Mouse (Mus musculus): ENCODE results near the gene Fkbp5. TPM values are rescaled to one million over a fixed set of nuclear protein-coding genes. Genes with fewer than 3 reads are reported as not detected.

Gene Fkbp5
- total RNA-seq, 2 experiments from 2014 or later: 46.4 to 53.2 TPM

DNA sequence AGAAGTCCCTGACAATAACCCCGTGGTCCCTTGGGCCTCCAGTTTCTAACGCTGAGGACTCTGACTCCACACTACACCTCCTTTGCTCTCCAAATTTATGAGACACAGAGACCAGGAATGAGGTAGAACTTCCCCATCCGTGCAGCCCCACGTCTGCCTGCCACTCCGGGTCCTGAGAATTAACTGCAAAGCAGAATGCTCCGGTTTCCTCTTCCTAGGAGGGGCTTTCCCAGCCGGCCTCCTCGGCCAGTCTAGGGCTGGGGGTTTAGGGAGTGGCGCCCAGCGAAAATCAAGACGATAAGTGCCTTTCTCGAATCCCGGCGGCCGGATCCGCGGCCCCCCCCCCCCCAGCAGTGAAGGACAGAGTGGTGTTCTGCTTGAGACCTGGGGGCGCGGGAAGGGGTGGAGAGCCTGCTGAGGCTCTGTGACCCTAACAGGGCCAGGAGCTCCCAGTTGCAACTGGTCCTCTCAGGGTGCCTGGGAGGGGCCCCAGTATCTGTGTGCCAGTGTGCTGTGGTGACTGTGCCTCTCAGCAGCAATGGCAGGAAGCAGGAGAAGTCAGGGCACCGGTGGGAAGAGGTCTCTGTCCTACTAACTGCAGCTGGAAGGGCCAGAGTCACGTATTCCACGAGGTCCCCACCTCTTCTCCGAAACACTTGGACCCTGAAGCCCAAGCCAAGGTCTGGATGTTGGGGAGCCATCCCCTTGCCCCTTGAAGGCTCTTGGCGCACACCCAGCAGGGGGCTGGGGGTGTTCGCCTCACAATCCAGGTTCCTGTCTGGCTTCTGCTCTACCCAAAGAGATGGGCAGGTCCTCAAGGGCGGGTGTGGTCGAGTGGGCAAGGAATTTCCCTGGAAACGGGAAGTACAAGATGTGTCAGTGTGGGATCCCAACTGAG lies 6.6 kb downstream of the Fkbp5 start:
- intact Hi-C loops (cut with DNase I): no loop called here
- no peak for DNase-seq (ENCODE audit: low spot score in 2 of 2)

DNA sequence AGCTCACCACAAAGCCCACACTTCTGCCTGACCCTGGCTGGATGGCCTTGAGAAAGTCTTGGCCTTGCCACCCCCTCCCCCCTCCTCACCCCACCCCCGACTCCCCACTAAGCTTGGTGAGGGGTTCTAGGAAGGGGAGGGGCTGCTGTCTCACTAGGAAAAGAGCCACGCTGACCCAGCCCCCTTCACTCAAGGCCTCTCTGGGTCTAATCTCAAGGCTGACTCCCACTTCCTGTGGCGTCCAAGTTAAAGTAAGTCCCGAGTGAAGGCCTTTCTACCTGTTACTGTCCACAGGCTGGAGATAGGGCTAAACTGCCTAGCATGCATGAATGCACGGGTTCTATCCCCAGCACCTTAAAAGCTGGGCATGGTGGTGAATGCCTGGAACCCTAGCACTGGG lies 9.8 kb downstream of the Fkbp5 start:
- intact Hi-C loops (cut with DNase I): no loop called here
- DNase-seq (ENCODE audit: low spot score in 2 of 2): no peak

DNA sequence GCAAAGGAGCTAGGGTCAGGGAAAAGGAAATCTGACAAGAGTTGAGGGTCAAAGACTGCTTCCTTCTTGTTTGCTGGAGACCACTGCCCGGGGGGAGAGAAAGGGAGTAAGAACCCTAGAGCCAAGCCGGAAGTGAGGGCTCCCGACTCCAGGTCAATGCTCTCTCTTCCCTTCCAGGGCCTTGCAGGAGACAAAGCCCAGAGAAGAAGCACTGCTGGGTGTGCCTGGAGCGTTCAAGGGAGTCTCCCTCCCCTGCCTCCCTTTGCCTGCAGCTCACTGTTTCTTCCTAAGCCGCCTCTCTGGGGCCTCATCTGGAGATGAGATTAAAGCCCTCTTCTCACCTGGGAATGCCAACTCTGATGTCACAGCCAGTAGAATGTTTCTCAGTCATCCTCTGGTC lies 10.4 kb downstream of the Fkbp5 start:
- intact Hi-C loops (cut with DNase I): no loop called here
- DNase-seq (ENCODE audit: low spot score in 2 of 2): no peak

DNA sequence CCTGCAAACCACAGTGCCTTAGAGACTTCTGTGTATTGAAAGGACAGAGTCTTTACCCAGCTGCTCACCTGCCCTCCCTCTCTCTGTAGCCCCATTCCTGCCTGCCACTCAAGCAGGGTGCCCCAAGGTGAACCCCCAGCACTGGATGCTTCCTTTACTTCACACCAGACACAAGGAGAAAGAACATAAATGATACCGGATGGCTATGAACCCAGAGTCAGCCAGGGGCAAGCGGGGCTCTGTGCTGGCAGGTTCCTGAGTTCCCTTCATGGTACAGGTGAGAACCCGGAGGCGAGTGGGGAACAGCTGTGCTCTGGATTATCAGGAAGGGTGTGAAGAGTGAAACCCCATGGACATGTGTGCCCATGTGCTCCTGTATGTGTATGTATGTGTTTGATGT lies 11.7 kb downstream of the Fkbp5 start:
- no peak for DNase-seq (ENCODE audit: low spot score in 2 of 2)
- intact Hi-C loops (cut with DNase I): no loop called here

DNA sequence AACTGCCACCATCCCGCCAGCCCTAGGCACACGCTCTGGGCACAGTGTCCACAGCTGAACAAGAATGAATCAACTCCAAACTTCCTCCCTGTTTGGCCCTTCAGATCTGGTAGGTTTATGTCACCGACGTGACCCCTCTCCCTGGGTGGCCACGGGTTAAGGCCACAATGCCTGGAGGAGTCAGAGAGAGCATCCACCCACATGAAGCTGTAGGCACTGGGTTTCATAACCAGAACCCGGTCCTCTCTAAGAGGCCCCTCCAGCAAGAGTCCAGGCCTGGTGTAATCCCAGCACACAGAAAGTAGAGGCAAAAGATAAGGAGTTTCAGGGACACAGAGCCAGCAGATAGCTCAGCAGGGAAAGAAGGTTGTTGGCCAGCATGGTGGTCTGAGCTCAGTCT lies 13.1 kb downstream of the Fkbp5 start:
- no peak for DNase-seq (ENCODE audit: low spot score in 2 of 2)
- intact Hi-C loops (cut with DNase I): no loop called here

DNA sequence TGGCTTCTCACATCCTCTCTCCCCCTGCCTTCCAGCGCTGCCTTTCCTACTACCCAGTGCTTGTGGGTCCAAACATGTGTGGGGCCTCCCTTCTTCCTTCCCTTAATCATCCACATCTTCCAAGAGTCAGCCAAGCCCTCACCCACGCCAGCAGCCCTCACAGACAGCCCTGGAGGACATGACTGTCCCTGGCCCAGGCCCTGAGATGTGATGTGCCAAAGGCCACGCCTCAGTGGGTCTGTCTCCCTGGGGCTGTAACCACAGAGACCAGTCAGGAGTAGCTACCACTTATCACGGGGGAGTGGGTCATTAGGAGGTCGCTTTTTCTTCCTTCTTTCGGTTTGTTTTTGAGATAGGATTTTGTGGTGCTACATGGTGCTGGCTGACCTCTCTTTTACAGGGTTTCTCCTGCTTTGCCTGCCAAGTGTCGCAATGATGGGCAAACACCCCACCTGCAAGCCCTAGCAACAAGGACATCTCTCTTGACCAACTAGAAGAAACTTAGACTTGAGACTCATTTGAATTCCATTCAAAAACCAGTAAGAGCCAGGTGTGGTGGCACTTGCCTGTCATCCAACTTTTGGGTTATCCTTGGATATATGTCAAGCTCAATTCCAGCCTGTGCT lies 15.0 kb downstream of the Fkbp5 start:
- intact Hi-C loops (cut with DNase I): no loop called here

DNA sequence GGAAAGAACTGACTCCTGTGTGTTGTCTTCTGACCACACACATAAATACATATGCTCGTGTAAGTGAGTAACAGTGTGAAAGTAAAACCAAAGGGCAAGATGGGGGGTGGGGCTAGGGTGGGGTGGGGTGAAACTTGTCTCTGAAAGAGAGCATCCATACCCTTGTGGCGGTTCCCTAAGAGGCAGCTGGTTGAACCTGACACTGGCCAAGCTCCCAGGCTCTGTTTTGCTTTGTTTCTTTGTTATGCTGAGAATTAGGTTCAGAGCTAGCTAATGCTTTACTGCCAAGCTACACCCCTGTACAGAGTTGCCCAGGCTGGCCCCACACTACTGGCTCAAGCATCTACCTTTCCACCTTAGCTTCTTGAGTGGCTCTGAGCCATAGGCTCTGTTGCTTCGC lies 16.9 kb downstream of the Fkbp5 start:
- no peak for DNase-seq (ENCODE audit: low spot score in 2 of 2)
- intact Hi-C loops (cut with DNase I): no loop called here

More for the DNA sequence above, 15.0 kb downstream of the Fkbp5 start:
- DNase-seq (ENCODE audit: low spot score in 2 of 2): no peak

DNA sequence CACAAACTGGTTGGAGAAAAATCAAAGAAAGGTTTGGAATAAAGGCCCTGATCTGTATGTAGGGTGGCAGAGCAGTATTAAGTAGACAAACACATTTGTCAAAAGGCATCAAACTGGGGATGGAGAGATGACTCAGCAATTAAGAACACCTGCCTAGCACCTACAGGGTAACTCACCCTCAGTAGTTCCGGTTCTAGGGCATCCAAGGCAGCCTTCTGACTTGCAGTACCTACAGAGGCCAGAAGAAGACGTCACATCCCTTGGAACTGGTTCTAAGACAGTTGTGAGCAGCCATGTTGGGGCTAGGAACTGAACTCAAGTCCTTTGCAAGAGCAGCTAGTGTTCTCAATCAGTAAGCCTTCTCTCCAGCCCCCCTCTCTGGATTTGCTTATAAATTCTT lies 18.1 kb downstream of the Fkbp5 start:
- intact Hi-C loops (cut with DNase I): no loop called here
- DNase-seq (ENCODE audit: low spot score in 2 of 2): no peak

DNA sequence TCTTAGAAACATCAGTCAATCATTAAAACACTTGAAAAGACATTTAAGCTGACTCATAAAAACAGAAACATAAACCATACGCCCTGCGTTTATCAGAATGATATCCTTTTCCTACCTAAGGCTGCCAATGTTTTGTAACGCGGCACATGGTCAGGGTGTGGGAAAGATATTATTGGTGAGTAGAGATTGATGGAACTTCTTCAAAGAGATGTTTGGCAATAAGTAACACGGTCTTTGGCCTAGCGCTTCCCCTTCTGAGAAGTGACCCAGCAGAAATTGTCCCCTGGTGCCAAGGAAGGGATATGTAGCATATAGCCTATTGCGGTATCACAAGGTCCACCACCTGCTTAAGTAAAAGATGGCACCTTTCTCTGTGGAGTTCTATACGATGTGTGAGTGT lies 21.5 kb downstream of the Fkbp5 start:
- DNase-seq (ENCODE audit: low spot score in 2 of 2): no peak
- intact Hi-C loops (cut with DNase I): no loop called here

DNA sequence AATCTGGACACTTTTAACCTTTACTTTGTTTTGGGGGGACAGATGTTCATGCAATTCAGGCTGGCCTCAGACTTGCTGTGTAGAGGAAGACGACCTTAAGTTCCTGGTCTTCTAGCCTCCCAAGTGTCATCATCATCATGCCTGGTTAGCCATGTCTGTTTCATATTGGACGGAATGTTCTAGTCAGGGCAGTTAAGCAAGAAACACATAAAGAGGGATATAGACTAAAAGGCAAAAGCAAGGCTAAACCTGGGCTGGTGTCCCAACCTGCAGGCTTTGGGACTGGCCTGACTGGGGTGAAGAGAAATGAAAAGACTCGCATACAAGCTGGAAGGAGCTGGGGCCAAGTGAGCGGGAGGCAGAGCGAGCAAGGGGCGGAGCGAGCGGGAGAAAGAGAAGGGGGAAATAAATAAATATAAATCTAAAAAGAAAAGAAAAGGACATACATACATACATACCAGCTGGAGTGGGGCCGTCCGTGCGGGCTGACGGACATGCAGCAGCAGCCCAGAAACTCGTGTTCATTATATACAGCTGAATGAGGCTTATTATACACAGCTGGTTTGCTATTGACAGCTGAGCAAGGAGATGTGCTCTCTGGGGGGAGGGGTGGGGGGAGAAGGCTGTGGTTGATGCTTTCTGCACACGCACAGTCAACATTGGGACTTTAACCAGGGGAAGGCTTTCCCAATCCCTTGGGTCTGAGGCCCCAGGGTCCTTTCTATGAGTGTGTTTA lies 26.1 kb downstream of the Fkbp5 start:
- DNase-seq (ENCODE audit: low spot score in 2 of 2): no peak
- intact Hi-C loops (cut with DNase I): no loop called here

DNA sequence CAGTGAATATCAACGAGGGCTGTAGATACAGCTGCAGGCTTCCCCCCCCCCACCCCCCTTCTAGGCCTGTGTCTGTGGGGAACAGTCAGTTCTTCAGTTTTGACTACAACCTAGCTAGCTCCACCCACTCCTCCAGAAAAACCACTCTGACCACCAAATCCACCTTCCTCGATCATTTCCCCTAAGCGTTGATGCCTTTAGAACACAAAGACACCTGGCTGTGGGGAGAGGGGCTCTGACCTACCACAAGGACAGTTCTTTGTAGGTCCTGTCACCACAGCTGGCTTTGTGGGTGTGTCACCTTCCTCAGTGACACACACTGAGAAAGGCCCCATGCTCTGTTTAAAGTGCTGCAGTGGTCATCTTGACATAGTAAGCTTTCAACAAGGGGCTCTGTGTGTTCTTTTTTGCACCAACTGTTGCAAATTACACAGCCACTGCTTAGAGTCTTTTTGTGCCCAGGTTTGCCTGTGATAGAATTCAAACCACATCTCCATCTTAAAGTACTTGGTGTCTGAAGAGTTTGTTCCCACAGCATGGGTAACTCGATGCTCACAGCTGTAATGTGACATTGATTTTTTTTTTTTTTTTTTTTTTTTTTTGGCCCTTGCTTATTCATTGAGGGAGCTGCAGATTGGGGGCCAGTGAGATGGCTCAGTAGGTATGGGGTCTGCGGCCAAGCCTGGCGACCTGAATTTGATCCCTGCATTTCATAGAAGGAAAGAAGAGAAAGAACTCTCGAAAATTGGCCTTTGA lies 28.9 kb downstream of the Fkbp5 start:
- DNase-seq (ENCODE audit: low spot score in 2 of 2): no peak
- intact Hi-C loops (cut with DNase I): no loop called here

DNA sequence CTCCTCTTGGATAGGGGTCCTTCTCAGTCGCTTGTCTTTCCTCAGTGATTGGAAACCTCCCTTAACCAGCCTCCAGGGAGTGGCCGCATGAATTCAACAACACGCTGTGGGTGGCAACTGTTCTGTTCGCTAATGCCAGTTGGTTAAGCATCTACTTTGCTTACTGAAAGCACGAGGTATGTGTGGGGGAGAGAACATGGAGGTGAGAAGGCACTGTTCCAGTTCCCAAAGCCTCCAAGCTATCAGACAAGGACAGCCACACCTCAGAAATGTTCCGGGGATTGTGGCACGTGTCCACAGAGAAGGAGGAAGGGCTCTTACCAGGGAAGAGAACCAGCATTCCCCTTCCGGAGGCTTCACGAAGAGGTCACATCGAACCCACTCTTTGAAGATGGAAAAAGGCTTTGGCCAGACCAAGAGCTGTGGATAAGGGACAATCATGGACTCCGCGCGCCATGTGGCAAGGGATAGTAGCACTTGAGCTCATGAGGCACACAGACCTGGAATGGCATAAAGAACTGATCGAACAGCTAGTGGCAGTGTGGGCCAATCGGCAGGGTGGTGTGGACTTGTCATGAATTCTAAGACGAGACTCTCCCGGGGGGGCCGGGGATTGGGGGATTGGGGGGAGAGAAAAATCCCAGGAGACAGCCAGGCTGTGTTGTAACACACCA lies 29.6 kb downstream of the Fkbp5 start:
- intact Hi-C loops (cut with DNase I): no loop called here
- no peak for DNase-seq (ENCODE audit: low spot score in 2 of 2)

DNA sequence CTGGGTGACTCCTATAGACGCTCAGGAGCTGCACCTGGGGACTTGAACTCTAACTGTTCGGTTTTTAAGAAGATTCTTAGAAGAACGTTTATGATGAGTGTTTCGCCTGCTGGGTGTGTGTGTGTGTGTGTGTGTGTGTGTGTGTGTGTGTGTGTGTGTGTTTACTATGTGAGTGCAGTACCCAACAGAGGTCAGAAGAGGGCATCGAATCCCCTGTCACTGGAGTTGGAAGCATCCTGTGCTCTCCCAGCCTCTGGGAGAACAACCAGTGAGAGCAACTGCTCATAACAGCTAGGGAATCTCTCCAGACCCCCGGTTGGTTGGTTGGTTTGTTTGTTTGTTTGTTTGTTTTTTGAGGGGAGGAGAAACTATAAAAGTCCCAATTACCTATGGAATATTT lies 30.6 kb downstream of the Fkbp5 start:
- intact Hi-C loops (cut with DNase I): no loop called here
- DNase-seq (ENCODE audit: low spot score in 2 of 2): no peak

DNA sequence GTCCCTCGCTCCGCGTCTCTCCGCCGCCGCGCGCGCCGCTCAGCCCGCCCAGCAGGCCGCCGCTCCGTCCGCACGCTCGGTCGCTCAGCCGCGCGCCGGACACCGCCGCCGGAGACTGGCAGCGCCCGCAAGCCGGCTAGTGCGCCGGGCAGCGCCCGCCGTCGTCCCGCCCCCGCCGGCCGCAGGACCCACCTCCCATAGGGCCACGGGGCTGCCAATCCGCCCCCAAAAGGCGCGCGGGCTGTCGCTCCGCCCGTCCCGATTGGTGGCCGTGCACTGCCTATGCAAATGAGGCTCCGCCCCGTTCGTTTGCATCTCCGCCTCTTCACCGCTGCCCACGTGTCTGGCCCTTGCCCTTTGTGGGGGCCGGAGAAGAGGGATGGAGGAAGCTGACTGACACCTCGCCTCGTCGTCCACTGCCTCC lies 31.3 kb downstream of the Fkbp5 start:
- peak; percentile 97 to 98 for DNase-seq (ENCODE audit: low spot score in 2 of 2)
- intact Hi-C loops (cut with DNase I): loop anchor here (1.0 kb wide), 1 partner anchor 37 kb away; no protein-coding TSS in a partner anchor

DNA sequence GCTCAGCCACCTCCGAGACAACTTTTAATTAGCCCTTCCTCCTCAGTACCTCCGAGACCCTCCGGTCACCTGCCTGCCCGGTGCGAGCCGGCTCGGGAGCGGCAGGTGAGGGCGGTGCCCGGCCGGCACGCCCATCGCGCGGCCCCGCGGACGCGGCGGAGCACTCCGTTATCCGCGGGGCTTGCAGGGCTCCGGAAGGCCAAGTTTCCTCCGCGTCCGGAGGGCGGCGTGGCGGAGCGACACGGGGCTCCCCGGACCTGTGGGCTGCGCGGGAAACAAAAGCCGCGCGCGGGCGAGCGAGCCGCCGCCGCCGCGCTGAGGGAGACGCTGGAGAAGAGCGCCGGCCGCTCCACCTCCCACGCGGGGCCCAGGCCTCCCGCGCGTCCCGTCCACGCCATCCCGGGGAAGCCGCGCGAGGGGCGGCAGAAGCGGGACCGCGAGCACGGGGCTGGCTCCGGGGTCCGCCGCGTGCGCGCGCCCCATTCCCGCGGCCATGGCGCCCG lies 31.8 kb downstream of the Fkbp5 start:
- DNase-seq (ENCODE audit: low spot score in 2 of 2): peak in 1 of 2 experiments; percentile 54
- intact Hi-C loops (cut with DNase I): loop anchor here (1.0 kb wide), 1 partner anchor 38 kb away; no protein-coding TSS in a partner anchor

DNA sequence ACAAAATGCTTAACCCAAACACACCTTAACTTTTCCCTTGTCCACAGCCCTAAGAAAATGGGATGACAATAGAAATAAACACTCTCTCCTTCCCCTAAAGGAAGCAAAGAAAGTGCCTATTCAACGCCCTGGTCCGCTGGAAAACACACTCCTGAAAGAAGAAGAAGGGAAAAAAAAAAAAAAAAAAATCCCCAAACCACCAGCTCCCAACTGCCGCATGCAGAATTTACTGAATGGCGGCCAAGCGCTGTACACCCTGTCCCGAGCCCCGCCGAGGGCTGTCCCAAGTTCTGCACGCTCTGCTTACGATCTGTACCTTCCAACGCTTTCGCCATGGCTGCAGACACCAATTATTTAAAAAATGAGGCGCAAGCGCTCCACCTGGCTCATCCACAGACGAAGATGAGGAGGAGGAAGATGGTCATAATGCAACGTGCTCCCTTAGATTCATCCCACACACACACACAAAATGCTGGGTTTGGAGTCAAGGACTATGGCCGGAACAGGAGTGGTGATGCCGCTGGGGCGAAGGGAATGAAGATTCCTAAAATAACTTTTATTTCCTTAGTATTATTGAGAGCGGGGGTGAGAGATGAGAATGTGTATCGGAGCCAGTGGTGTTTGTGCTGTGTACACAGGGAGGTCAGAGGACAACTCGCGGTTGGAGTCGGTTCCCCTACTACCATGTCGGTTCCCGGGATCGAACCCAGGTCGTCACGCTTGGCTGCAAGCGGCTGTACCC lies 32.5 kb downstream of the Fkbp5 start:
- intact Hi-C loops (cut with DNase I): loop anchor here (1.0 kb wide), 1 partner anchor 38 kb away; no protein-coding TSS in a partner anchor
- DNase-seq (ENCODE audit: low spot score in 2 of 2): peak; percentile 15 to 42

DNA sequence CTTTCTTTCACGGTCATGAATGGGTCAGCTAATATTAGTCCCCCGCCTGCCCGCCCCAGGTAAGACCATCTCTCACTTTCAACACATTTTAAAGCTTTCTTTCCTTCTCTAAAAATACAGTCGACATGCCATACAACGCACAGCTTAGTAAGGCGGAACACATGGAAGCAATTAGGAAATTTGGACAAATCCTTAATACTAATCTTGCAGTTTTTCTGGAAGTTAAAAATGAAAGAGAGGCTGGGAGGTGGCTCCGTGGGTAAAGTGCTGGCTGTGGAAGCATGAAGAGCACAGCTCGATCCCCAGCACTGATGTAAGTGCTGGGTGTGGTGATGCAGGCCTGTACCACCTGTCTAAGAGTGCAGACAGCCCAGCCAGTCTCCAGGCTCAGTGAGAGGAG lies 39.9 kb downstream of the Fkbp5 start:
- no peak for DNase-seq (ENCODE audit: low spot score in 2 of 2)
- intact Hi-C loops (cut with DNase I): no loop called here

DNA sequence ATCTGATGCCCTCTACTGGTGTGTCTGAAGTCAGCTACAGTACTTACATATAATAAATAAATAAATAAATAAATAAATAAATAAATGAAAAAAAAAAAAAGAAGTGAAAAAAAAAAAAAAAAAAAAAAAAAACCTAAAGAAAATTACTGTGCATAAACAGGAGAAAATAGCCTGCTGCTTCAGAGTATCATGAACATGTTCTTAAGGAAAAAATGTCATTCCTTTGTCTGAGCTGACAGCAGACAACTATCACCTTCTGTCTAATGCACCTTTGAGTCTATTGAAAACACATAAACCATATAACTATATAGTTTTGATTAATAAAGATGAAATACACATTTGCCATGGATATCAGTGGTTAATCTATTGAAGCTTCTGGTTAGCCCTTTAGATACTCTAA lies 40.9 kb downstream of the Fkbp5 start:
- DNase-seq (ENCODE audit: low spot score in 2 of 2): no peak
- intact Hi-C loops (cut with DNase I): no loop called here
